Mouse (Mus musculus) bone marrow, adult 2 months (tissue): ENCODE results near the gene Nlgn1.

Source experiments
- CTCF ChIP-seq: fragments of 200-500 bp; IDR thresholded peaks from 2 replicates; pipeline ENCODE4 v1.5.1; 2011; ENCODE audit warnings: low read length, control low read depth; ENCODE audit not compliant: control insufficient read depth, insufficient read depth
- POLR2A ChIP-seq: fragments of 200-500 bp; IDR thresholded peaks from 2 replicates; pipeline ENCODE4 v1.6.1; 2011; ENCODE audit warnings: low read depth, mild to moderate bottlenecking, control low read depth, low read length, borderline replicate concordance; ENCODE audit not compliant: control insufficient read depth

DNA sequence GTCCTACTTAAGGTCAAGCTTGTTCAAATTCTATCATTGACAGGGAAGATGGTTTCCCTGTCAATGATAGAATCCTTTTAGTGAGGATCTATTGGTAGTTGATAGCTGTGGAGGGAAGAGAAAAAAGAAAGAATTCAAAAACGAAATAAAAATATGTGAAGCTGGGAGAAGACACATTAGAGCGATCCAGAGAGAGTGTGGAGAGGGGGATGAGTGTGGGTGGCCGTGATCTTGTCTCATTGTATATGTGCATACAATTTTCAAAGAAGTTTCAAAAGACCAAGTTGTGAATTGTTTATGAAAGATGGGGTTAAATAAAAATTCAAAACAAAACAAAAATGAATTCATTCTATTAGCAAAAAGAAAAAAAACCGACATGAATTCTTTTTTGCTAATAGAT is 568.6 kb downstream of the Nlgn1 start:
- TF ChIP-seq CTCF (no peak), POLR2A (no peak)
